Mouse (Mus musculus) gastrocnemius, postnatal 10 days (tissue): ENCODE results near the gene Lmln. TPM values are rescaled to one million over a fixed set of nuclear protein-coding genes. Genes with fewer than 3 reads are reported as not detected.
"Not testable (repeated sequence)": the region's sequence is repeated elsewhere in the genome, so short reads cannot be mapped to it uniquely, and the experiment has no call there.

Experiments
- DNase-seq: peaks from one replicate; pipeline ENCODE4 v3.0.0; 2021; ENCODE audit warnings: mixed read lengths
- total RNA-seq, 2 experiments: library from RNA; stranded (reverse); gene quantifications; 2 replicates each; pipeline ENCODE4 v1.2.3; 2021

Gene Lmln
- total RNA-seq, 2 experiments from 2014 or later: 2.2 TPM

GRCm38 (mm10) chr16:33058033-33058432, 4.3 kb upstream of the Lmln start:
- DNase-seq: no peak

GRCm38 (mm10) chr16:33058656-33059055, 3.7 kb upstream of the Lmln start:
- not testable (repeated sequence) for DNase-seq

- no peak for DNase-seq
Observed at GRCm38 (mm10) chr16:33059471-33059870, 2.9 kb upstream of the Lmln start.

- no peak for DNase-seq
Observed at GRCm38 (mm10) chr16:33060926-33061325, 1.4 kb upstream of the Lmln start.

- no peak for DNase-seq
Observed at GRCm38 (mm10) chr16:33061400-33061799, 921 bp upstream of the Lmln start.

GRCm38 (mm10) chr16:33062682-33063131, 386 bp downstream of the Lmln start:
- DNase-seq: no peak

GRCm38 (mm10) chr16:33063267-33063666, 946 bp downstream of the Lmln start:
- no peak for DNase-seq

- no peak for DNase-seq
Observed at GRCm38 (mm10) chr16:33064636-33065035, 2.3 kb downstream of the Lmln start.

- DNase-seq: no peak
Observed at GRCm38 (mm10) chr16:33070928-33071327, 8.6 kb downstream of the Lmln start.

GRCm38 (mm10) chr16:33072871-33073557, 10.7 kb downstream of the Lmln start:
- no peak for DNase-seq

GRCm38 (mm10) chr16:33074967-33075366, 12.6 kb downstream of the Lmln start:
- DNase-seq: no peak

- DNase-seq: no peak
Observed at GRCm38 (mm10) chr16:33076078-33076477, 13.8 kb downstream of the Lmln start.

GRCm38 (mm10) chr16:33077069-33077627, 14.8 kb downstream of the Lmln start:
- no peak for DNase-seq

- DNase-seq: no peak
Observed at GRCm38 (mm10) chr16:33080063-33080462, 17.7 kb downstream of the Lmln start.

GRCm38 (mm10) chr16:33082951-33083350, 20.6 kb downstream of the Lmln start:
- no peak for DNase-seq

GRCm38 (mm10) chr16:33083996-33084395, 21.7 kb downstream of the Lmln start:
- no peak for DNase-seq

- DNase-seq: no peak
Observed at GRCm38 (mm10) chr16:33085666-33086065, 23.3 kb downstream of the Lmln start.

GRCm38 (mm10) chr16:33113726-33114125, 51.4 kb downstream of the Lmln start:
- no peak for DNase-seq

GRCm38 (mm10) chr16:33123373-33123772, 61.1 kb downstream of the Lmln start:
- no peak for DNase-seq

GRCm38 (mm10) chr16:33123938-33124820, 61.9 kb downstream of the Lmln start:
- peak; percentile 18 for DNase-seq

- DNase-seq: peak; percentile 24
Observed at GRCm38 (mm10) chr16:33127052-33127451, 64.7 kb downstream of the Lmln start.

- DNase-seq: peak; percentile 17
Observed at GRCm38 (mm10) chr16:33130731-33131130, 68.4 kb downstream of the Lmln start.

- no peak for DNase-seq
Observed at GRCm38 (mm10) chr16:33133186-33133585, 70.9 kb downstream of the Lmln start.
